Mouse (Mus musculus) heart, embryonic 12.5 days (tissue): ENCODE results near the gene Rragd. TPM values are rescaled to one million over a fixed set of nuclear protein-coding genes. Genes with fewer than 3 reads are reported as not detected.
A peak's percentile ranks its signal among the peaks of the same experiment; 100 is the strongest.

Experiments
- ATAC-seq: fragments of 200-750 bp; cut with Nextera tagmentation; 2 replicates; pipeline ENCODE4 v1.8.0; 2017; ENCODE audit warnings: moderate TSS enrichment, moderate library complexity; ENCODE audit not compliant: insufficient number of reproducible peaks, low FRiP score
- H3K27ac ChIP-seq: fragments of 300-500 bp; sonication (generic); 2 replicates; pipeline ENCODE4 v1.5.1; 2016; ENCODE audit warnings: mild to moderate bottlenecking, moderate library complexity; ENCODE audit not compliant: poor library complexity, severe bottlenecking
- H3K27me3 ChIP-seq: fragments of 300-500 bp; sonication (generic); replicated peaks from 2 replicates; pipeline ENCODE4 v1.6.1; 2016; ENCODE audit warnings: mild to moderate bottlenecking, moderate library complexity
- H3K36me3 ChIP-seq: fragments of 300-500 bp; sonication (generic); 2 replicates; pipeline ENCODE4 v1.6.1; 2016; ENCODE audit warnings: mild to moderate bottlenecking, moderate library complexity
- H3K4me1 ChIP-seq: fragments of 300-500 bp; sonication (generic); replicated peaks from 2 replicates; pipeline ENCODE4 v1.6.1; 2016; ENCODE audit warnings: mild to moderate bottlenecking
- H3K4me2 ChIP-seq: fragments of 300-500 bp; sonication (generic); 2 replicates; pipeline ENCODE4 v1.6.1; 2016; ENCODE audit warnings: mild to moderate bottlenecking, moderate library complexity
- H3K4me3 ChIP-seq: fragments of 300-500 bp; sonication (generic); 2 replicates; pipeline ENCODE4 v1.5.1; 2016; ENCODE audit warnings: mild to moderate bottlenecking
- H3K9ac ChIP-seq: fragments of 300-500 bp; sonication (generic); 2 replicates; pipeline ENCODE4 v1.6.1; 2016; ENCODE audit warnings: mild to moderate bottlenecking, moderate library complexity
- H3K9me3 ChIP-seq: fragments of 300-500 bp; sonication (generic); replicated peaks from 2 replicates; pipeline ENCODE4 v1.6.1; 2016; ENCODE audit warnings: mild to moderate bottlenecking, moderate library complexity
- WGBS: fragments of 180-500 bp; shearing (Covaris S2); methylation state at CpG from one replicate; pipeline ENCODE4 v1.1.7; 2016; 5-methylcytosine and 5-hydroxymethylcytosine counted together
- polyA plus RNA-seq: library from polyadenylated mRNA; unstranded; fragments of >200 nt; fragmentation: Nextera tagmentation; extraction: Ambion mirVana; gene quantifications from 2 replicates; pipeline ENCODE4 v1.2.1, GENCODE M21; 2016

Gene Rragd
- polyA plus RNA-seq, 1 experiment from 2014 or later, result 61.2 TPM

- Histone ChIP-seq H3K27ac (no peak overlapping the region), H3K27me3 (no peaks in the 10 kb centered on the region), H3K4me1 (no peaks in the 10 kb centered on the region), H3K4me3 (no peak overlapping the region), H3K9ac (no peak overlapping the region), H3K4me2 (no peak overlapping the region), H3K36me3 (peaks cover 68% of the 10 kb centered on the region), H3K9me3 (no peaks in the 10 kb centered on the region)
- WGBS, result 94% methylated on average over 11 of the region's 11 CpGs
- ATAC-seq, result no peak
Observed at GRCm38 (mm10) chr4:33049601-33050000, 66.8 kb downstream of the Rragd start.

GRCm38 (mm10) chr4:33052055-33052454 is 69.2 kb downstream of the Rragd start:
- Histone ChIP-seq H3K36me3 (peaks cover 47% of the 10 kb centered on the region), H3K9me3 (no peaks in the 10 kb centered on the region), H3K4me1 (0 out of 2 replicates have a peak, but pooled peaks cover 3% of the 10 kb centered on the region), H3K4me2 (no peak overlapping the region), H3K27me3 (no peaks in the 10 kb centered on the region), H3K27ac (no peak overlapping the region), H3K9ac (no peak overlapping the region), H3K4me3 (no peak overlapping the region)
- ATAC-seq, result no peak
- whole genome bisulfite sequencing, result 92% methylated on average over 3 of the region's 3 CpGs

GRCm38 (mm10) chr4:33052650-33053049 is 69.8 kb downstream of the Rragd start:
- ATAC-seq, result no peak
- no peak overlapping the region for H3K4me2 ChIP-seq
- no peak overlapping the region for H3K4me3 ChIP-seq
- no peak overlapping the region for H3K27ac ChIP-seq
- no peaks in the 10 kb centered on the region for H3K27me3 ChIP-seq
- H3K36me3 ChIP-seq, result peaks cover 43% of the 10 kb centered on the region
- no peak overlapping the region for H3K9ac ChIP-seq
- no peaks in the 10 kb centered on the region for H3K9me3 ChIP-seq
- H3K4me1 ChIP-seq, result 0 out of 2 replicates have a peak, but pooled peaks cover 3% of the 10 kb centered on the region
- WGBS, result 84% methylated on average over 5 of the region's 5 CpGs

GRCm38 (mm10) chr4:33054426-33054825 is 71.6 kb downstream of the Rragd start:
- H3K27me3 ChIP-seq, result no peaks in the 10 kb centered on the region
- no peak overlapping the region for H3K4me3 ChIP-seq
- peaks cover 29% of the 10 kb centered on the region for H3K36me3 ChIP-seq
- 0 out of 2 replicates have a peak, but pooled peaks cover 3% of the 10 kb centered on the region for H3K4me1 ChIP-seq
- no peak overlapping the region for H3K4me2 ChIP-seq
- H3K9me3 ChIP-seq, result no peaks in the 10 kb centered on the region
- ATAC-seq, result no peak
- H3K27ac ChIP-seq, result no peak overlapping the region
- no peak overlapping the region for H3K9ac ChIP-seq

- ATAC-seq, result no peak
- no peak overlapping the region for H3K4me2 ChIP-seq
- 55% methylated on average over 1 of the region's 1 CpGs for WGBS
Observed at GRCm38 (mm10) chr4:33056317-33056716, 73.5 kb downstream of the Rragd start.

GRCm38 (mm10) chr4:33057890-33058687 is 75.3 kb downstream of the Rragd start:
- H3K27ac ChIP-seq, result no peak overlapping the region
- H3K4me2 ChIP-seq, result no peak overlapping the region
- H3K36me3 ChIP-seq, result no peaks in the 10 kb centered on the region
- H3K4me3 ChIP-seq, result no peak overlapping the region
- no peaks in the 10 kb centered on the region for H3K9me3 ChIP-seq
- no peak for ATAC-seq
- H3K4me1 ChIP-seq, result peaks cover 9% of the 10 kb centered on the region; the same call in 1 of the 2 replicates
- 55% methylated on average over 11 of the region's 11 CpGs for WGBS
- no peaks in the 10 kb centered on the region; the same call in 1 of the 2 replicates for H3K27me3 ChIP-seq
- H3K9ac ChIP-seq, result no peak overlapping the region

More at GRCm38 (mm10) chr4:33056317-33056716, 73.5 kb downstream of the Rragd start:
- Histone ChIP-seq H3K36me3 (peaks cover 15% of the 10 kb centered on the region), H3K9ac (no peak overlapping the region), H3K27me3 (no peaks in the 10 kb centered on the region), H3K4me1 (peaks cover 8% of the 10 kb centered on the region; the same call in 1 of the 2 replicates), H3K27ac (no peak overlapping the region), H3K4me3 (no peak overlapping the region), H3K9me3 (no peaks in the 10 kb centered on the region)

- Histone ChIP-seq H3K4me3 (no peak overlapping the region), H3K9ac (no peak overlapping the region), H3K4me1 (peaks cover 14% of the 10 kb centered on the region), H3K4me2 (no peak overlapping the region), H3K9me3 (no peaks in the 10 kb centered on the region), H3K27me3 (no peaks in the 10 kb centered on the region; the same call in 1 of the 2 replicates), H3K36me3 (no peaks in the 10 kb centered on the region), H3K27ac (no peak overlapping the region)
- ATAC-seq, result no peak
- WGBS, result 33% methylated on average over 7 of the region's 7 CpGs
Observed at GRCm38 (mm10) chr4:33061158-33061557, 78.3 kb downstream of the Rragd start.

GRCm38 (mm10) chr4:33062981-33063380 is 80.1 kb downstream of the Rragd start, which contains the start of gene Gabrr2:
Gene Gabrr2, plus strand, starts transcription at chr4:33062999.
- H3K27me3 ChIP-seq, result no peaks in the 10 kb centered on the region; the same call in 1 of the 2 replicates
- WGBS, result 76% methylated on average over 4 of the region's 4 CpGs
- ATAC-seq, result no peak
- no peak within 1 kb of the TSS for H3K27ac ChIP-seq
- no peak within 1 kb of the TSS for H3K9ac ChIP-seq
- H3K4me2 ChIP-seq, result no peak within 1 kb of the TSS
- no peak within 1 kb of the TSS for H3K4me3 ChIP-seq
- H3K36me3 ChIP-seq, result no peaks in the 10 kb centered on the region
- peaks cover 18% of the 10 kb centered on the region for H3K4me1 ChIP-seq
- H3K9me3 ChIP-seq, result no peaks in the 10 kb centered on the region

GRCm38 (mm10) chr4:33064986-33065385 is 82.1 kb downstream of the Rragd start:
- no peaks in the 10 kb centered on the region for H3K36me3 ChIP-seq
- WGBS, result 73% methylated on average over 6 of the region's 6 CpGs
- no peak overlapping the region for H3K9ac ChIP-seq
- ATAC-seq, result no peak
- H3K27ac ChIP-seq, result no peak overlapping the region
- H3K9me3 ChIP-seq, result no peaks in the 10 kb centered on the region
- H3K4me3 ChIP-seq, result no peak overlapping the region
- H3K4me1 ChIP-seq, result peaks cover 18% of the 10 kb centered on the region
- H3K27me3 ChIP-seq, result no peaks in the 10 kb centered on the region; the same call in 1 of the 2 replicates
- H3K4me2 ChIP-seq, result no peak overlapping the region

- WGBS, result 19% methylated on average over 14 of the region's 14 CpGs
- Histone ChIP-seq H3K36me3 (no peaks in the 10 kb centered on the region), H3K9ac (0 out of 2 replicates have a peak overlapping the region, but pooled peaks have one; percentile 32), H3K4me1 (peaks cover 12% of the 10 kb centered on the region), H3K4me2 (peak overlapping the region; percentile 63), H3K27me3 (no peaks in the 10 kb centered on the region; the same call in 1 of the 2 replicates), H3K4me3 (peak overlapping the region; percentile 23), H3K9me3 (no peaks in the 10 kb centered on the region), H3K27ac (no peak overlapping the region)
- peak; percentile 38 for ATAC-seq
Observed at GRCm38 (mm10) chr4:33066223-33066960, 83.6 kb downstream of the Rragd start.

- Histone ChIP-seq H3K4me3 (no peak overlapping the region), H3K4me2 (no peak overlapping the region), H3K9me3 (no peaks in the 10 kb centered on the region), H3K4me1 (peaks cover 13% of the 10 kb centered on the region), H3K36me3 (no peaks in the 10 kb centered on the region), H3K27me3 (no peaks in the 10 kb centered on the region; the same call in 1 of the 2 replicates), H3K9ac (no peak overlapping the region), H3K27ac (no peak overlapping the region)
- no peak for ATAC-seq
- WGBS, result 88% methylated on average over 3 of the region's 3 CpGs
Observed at GRCm38 (mm10) chr4:33067331-33067730, 84.5 kb downstream of the Rragd start.
